Mouse (Mus musculus) heart, adult 2 months (tissue): ENCODE results near the gene Srgap2.

Experiments used
- CTCF ChIP-seq: fragments of 200-600 bp; IDR thresholded peaks from 2 replicates; pipeline ENCODE4 v1.8.1; 2022; ENCODE audit warnings: antibody characterized with exemption, mild to moderate bottlenecking, moderate library complexity
- EP300 ChIP-seq: fragments of 200-500 bp; IDR thresholded peaks from 2 replicates; pipeline ENCODE4 v1.6.1; 2011; ENCODE audit warnings: low read depth, low read length, control low read depth; ENCODE audit not compliant: insufficient read depth
- POLR2A ChIP-seq: fragments of 200-500 bp; IDR thresholded peaks from 2 replicates; pipeline ENCODE4 v1.6.1; 2011; ENCODE audit warnings: mild to moderate bottlenecking, low read depth, low read length, control low read depth; ENCODE audit not compliant: insufficient read depth

- TF ChIP-seq CTCF (no peak), EP300 (no peak), POLR2A (no peak)
Measured at GRCm38 (mm10) chr1:131365832-131366231, 161.3 kb downstream of the Srgap2 start.
